Mouse (Mus musculus): ENCODE measurements at regions not wholly inside any gene's neighbourhood (a gene's known extent, or its start where the extent isn't known, plus 50 kb on each side); places are given as distances from the start of the nearest gene placed in this dataset.

GRCm38 (mm10) chr4:56222023-56222776, 517.7 kb upstream of the Gm26657 start (continued):
- TF ChIP-seq ELF1 (IDR thresholded peaks at IDR 0.05; ENCODE audit: low read depth, low read length) (peak; percentile 47; the same call in 1 of the 2 replicates), ETS1 (conservative IDR thresholded peaks at IDR 0.05; ENCODE audit: low read depth, low read length) (peak; percentile 63), RAD21 (IDR thresholded peaks at IDR 0.05; ENCODE audit: low read depth, low read length) (peak; percentile 76), TBP (conservative IDR thresholded peaks at IDR 0.05; ENCODE audit: low read depth, low read length) (no peak), POLR2A (IDR thresholded peaks at IDR 0.05; ENCODE audit: low read depth, low read length) (no peak), USF1 (IDR thresholded peaks at IDR 0.05; ENCODE audit: low read depth, low read length) (no peak), CHD2 (IDR thresholded peaks at IDR 0.05; ENCODE audit: low read length) (no peak)

DNA sequence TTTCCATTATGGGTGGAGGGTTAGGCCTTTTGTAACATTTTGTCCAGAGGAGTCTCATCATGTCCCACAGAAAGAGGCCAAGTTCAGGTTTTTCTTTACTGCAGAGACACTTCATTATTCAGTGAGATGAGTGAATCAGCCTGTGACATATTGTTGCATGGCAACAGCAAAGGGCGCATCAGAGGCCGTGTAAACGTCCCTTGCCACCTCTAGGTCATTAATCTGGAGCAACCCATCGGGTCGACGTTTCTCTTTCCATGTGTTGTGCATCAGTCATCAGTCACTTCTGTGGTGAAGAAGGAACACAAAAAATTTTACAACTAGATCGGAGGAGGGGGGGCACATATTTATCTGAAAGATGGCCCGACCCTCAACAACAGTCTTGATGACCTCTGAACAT, 519.3 kb upstream of the Gm26657 start:
- Histone ChIP-seq H3K9me3 (replicated peaks; ENCODE audit: low read length) (no peaks in the 10 kb centered on the region), H3K4me3 (replicated peaks in 1 of 3; ENCODE audit: low read depth in 2 of 3, low read length in 2 of 3, poor library complexity in 1 of 3) (no peak overlapping the region), H3K27me3 (replicated peaks) (no peaks in the 10 kb centered on the region), H3K4me1 (ENCODE audit: control insufficient read depth in 1 of 2, insufficient read depth in 2 of 2) (peaks cover 0 to 7% of the 10 kb centered on the region in 2 experiments; a peak in 2 of 4 replicates), H3K36me3 (replicated peaks in 1 of 2; ENCODE audit: control insufficient read depth in 1 of 2, insufficient read depth in 1 of 2, low read length in 1 of 2) (no peaks in the 10 kb centered on the region), H3K9ac (ENCODE audit: insufficient read depth, low read depth) (no peak overlapping the region), H3K4me2 (ENCODE audit: insufficient read depth, low read depth, poor library complexity, severe bottlenecking) (no peak overlapping the region), H3K79me2 (replicated peaks; ENCODE audit: control insufficient read depth, extremely low read depth, insufficient read depth, poor library complexity, severe bottlenecking) (no peaks in the 10 kb centered on the region), H3K27ac (ENCODE audit: insufficient read depth, low read depth) (no peak overlapping the region)
- TF ChIP-seq SIN3A (IDR thresholded peaks at IDR 0.05; ENCODE audit: low read length) (no peak), RCOR1 (conservative IDR thresholded peaks at IDR 0.05; ENCODE audit: low read depth, low read length) (no peak), USF1 (IDR thresholded peaks at IDR 0.05; ENCODE audit: low read depth, low read length) (no peak), POLR2AphosphoS2 (IDR thresholded peaks at IDR 0.05; ENCODE audit: low read depth, low read length) (no peak), ZMIZ1 (IDR thresholded peaks at IDR 0.05; ENCODE audit: low read depth, low read length) (no peak), GABPA (IDR thresholded peaks at IDR 0.05; ENCODE audit: insufficient replicate concordance, low read depth, low read length) (no peak), MYC (IDR thresholded peaks at IDR 0.05; ENCODE audit: low read depth, low read length) (no peak), CHD2 (IDR thresholded peaks at IDR 0.05; ENCODE audit: low read length) (no peak), ETS1 (conservative IDR thresholded peaks at IDR 0.05; ENCODE audit: low read depth, low read length) (no peak), PAX5 (IDR thresholded peaks at IDR 0.05; ENCODE audit: low read length) (no peak), IRF4 (IDR thresholded peaks at IDR 0.05; ENCODE audit: low read depth, low read length) (no peak), JUND (conservative IDR thresholded peaks at IDR 0.05; ENCODE audit: low read depth, low read length) (no peak), ZKSCAN1 (IDR thresholded peaks at IDR 0.05; ENCODE audit: borderline replicate concordance, low read depth, low read length) (no peak)
- in situ Hi-C loops (cut with MboI; ENCODE audit: low pct_ligation_motif_present, low pct_unique_long_range_greater_than_20kb, low sequenced_read_pairs) = no loop called here
- dilution Hi-C loops (cut with MboI; ENCODE audit: extremely low pct_ligation_motif_present, extremely low pct_unique_long_range_greater_than_20kb, low sequenced_read_pairs) = no loop called here
- DNase-seq (ENCODE audit: extremely low read depth) = no peak

- no peaks in the 10 kb centered on the region for H3K27me3 ChIP-seq (replicated peaks)
- no peaks in the 10 kb centered on the region for H3K36me3 ChIP-seq (replicated peaks in 1 of 2; ENCODE audit: control insufficient read depth in 1 of 2, insufficient read depth in 1 of 2, low read length in 1 of 2)
- no peaks in the 10 kb centered on the region for H3K4me1 ChIP-seq (ENCODE audit: control insufficient read depth in 1 of 2, insufficient read depth in 2 of 2)
- no peaks in the 10 kb centered on the region for H3K9me3 ChIP-seq (replicated peaks; ENCODE audit: low read length)
- no peak overlapping the region for H3K9ac ChIP-seq (ENCODE audit: insufficient read depth, low read depth)
- TF ChIP-seq USF2 (conservative IDR thresholded peaks at IDR 0.05; ENCODE audit: low read depth, low read length) (no peak), PAX5 (IDR thresholded peaks at IDR 0.05; ENCODE audit: low read length) (no peak), POLR2AphosphoS2 (IDR thresholded peaks at IDR 0.05; ENCODE audit: low read depth, low read length) (no peak), MAFK (IDR thresholded peaks at IDR 0.05; ENCODE audit: insufficient replicate concordance, low read length) (peak; percentile 81), MEF2A (IDR thresholded peaks at IDR 0.05; ENCODE audit: borderline replicate concordance, low read depth, low read length) (no peak)
- in situ Hi-C loops (cut with MboI; ENCODE audit: low pct_ligation_motif_present, low pct_unique_long_range_greater_than_20kb, low sequenced_read_pairs) = no loop called here
- DNase-seq (ENCODE audit: extremely low read depth) = no peak
- no peaks in the 10 kb centered on the region for H3K79me2 ChIP-seq (replicated peaks; ENCODE audit: control insufficient read depth, extremely low read depth, insufficient read depth, poor library complexity, severe bottlenecking)
- dilution Hi-C loops (cut with MboI; ENCODE audit: extremely low pct_ligation_motif_present, extremely low pct_unique_long_range_greater_than_20kb, low sequenced_read_pairs) = no loop called here
- H3K4me2 ChIP-seq (ENCODE audit: insufficient read depth, low read depth, poor library complexity, severe bottlenecking) = no peak overlapping the region
- H3K4me3 ChIP-seq (replicated peaks in 1 of 3; ENCODE audit: low read depth in 2 of 3, low read length in 2 of 3, poor library complexity in 1 of 3) = no peak overlapping the region
- H3K27ac ChIP-seq (ENCODE audit: insufficient read depth, low read depth) = no peak overlapping the region
Measured at GRCm38 (mm10) chr4:56209499-56209898, 530.4 kb upstream of the Gm26657 start.

All from CH12.LX (cell line).